Mouse (Mus musculus) cerebral cortex, adult 2 months (tissue): Measurements from ENCODE around the gene Odf3b.

Experiments used
- WGBS: fragments of 180-500 bp; shearing (Covaris S2); methylation state at CpG from one replicate; pipeline ENCODE4 v1.1.7; 2018; 5-methylcytosine and 5-hydroxymethylcytosine counted together

Odf3b gene

DNA sequence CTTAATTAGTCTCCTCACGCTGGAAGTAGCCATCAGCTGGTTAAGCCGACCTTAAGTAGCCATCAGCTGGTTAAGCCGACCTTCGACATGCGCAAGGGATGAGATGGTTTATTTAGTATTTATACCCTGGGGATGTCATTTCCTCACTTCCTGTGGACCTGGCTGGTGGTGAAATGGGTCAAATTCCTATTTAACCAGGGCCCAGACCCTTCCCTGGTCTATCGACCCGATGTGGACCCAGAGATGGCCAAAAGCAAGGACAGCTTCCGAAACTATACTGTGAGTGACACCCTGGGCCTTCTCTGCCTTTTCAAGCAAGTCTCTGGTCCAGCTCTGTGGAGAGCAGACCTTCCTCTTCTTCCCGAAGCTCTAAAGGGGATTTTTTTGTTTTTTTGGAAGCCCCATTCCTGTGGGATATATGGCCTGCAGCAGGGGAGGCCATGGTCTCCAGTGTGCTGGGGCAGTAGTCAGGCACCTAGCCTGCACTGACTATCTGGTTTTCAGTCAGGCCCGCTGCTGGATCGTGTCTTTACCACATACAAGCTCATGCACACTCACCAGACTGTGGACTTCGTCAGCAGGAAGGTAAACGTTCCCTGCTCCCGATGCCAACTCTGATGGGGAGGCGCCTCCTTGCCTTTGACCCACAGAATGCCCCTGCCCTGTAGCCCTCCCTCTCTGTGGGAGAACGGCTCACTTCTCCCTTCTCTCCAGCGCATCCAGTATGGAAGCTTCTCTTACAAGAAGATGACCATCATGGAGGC, 44.1 kb downstream of the Odf3b start:
- 85% methylated on average over 17 of the region's 17 CpGs for WGBS

DNA sequence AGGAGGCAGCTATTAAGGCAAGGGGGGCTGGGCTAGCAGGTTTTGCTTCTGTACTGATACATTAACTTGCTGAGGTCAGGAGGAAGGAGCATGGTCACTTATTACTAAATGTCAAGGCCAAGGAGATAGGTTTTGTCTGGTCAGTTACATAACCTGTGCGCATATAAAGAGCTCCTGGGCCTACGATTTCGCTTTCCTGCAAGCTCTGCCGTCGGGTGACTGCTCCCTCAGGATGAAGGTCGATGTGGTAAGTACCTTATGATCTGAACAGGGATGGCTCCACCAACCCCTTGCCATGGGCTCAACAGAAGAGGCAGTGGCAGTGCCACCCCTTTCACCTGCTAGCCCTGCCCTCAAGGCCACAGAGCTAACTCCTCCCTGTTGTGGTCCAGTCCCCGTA, 44.8 kb downstream of the Odf3b start, which contains the start of gene Miox:
Gene Miox, plus strand, starts transcription at position 128 of the 400 bp plus-strand sequence.
- 93% methylated on average over 7 of the region's 7 CpGs for WGBS
